ENCODE assay signal across 17 mouse cellular contexts in genomic region chr7:78778741-78779140, GRCm38 (mm10). TPM values are rescaled to one million over a fixed set of nuclear protein-coding genes. Genes with fewer than 3 reads are reported as not detected.
DNase-seq lines count a peak whose midpoint lies in the region; ATAC-seq and TF ChIP-seq lines count a peak whose summit lies in the region.
"Had no signal": no experiment of that assay in that cellular context is flagged by ENCODE, and none has a peak within 500 bp of the region (broad histone marks: within the 10 kb centered on the region; RNA-seq: fewer than 3 reads in every experiment).

No protein-coding gene starts in this region.

- no peak for TF ChIP-seq POLR2A in kidney, adult 2 months (IDR thresholded peaks at IDR 0.05; ENCODE audit: low read depth, low read length)
- TF ChIP-seq POLR2A in liver, adult 2 months (IDR thresholded peaks at IDR 0.05; ENCODE audit: extremely low read depth, insufficient read depth, low read length): no peak

- TF ChIP-seq CTCF in kidney, adult 2 months (conservative IDR thresholded peaks at IDR 0.05; ENCODE audit: insufficient read depth, insufficient read length, low read depth, low read length): no peak
- no peak for TF ChIP-seq CTCF in liver, adult 2 months (IDR thresholded peaks at IDR 0.05; ENCODE audit: low read depth, low read length)

- peak; percentile 75 for DNase-seq in kidney, adult 2 months
- DNase-seq in liver, adult 2 months (ENCODE audit: extremely low read depth, low read depth, low spot score): peak; percentile 9
- no peak for DNase-seq in liver
- peak; percentile 1 for DNase-seq in ovary, postnatal 36 days (ENCODE audit: low spot score)
- no peak for DNase-seq in ovary, postnatal 14 days (ENCODE audit: low spot score)
- DNase-seq in left cerebral cortex, adult 18-20 months (ENCODE audit: low spot score in 2 of 2): no peak
- DNase-seq: adrenal gland, adult 8-10 months; adrenal gland, postnatal 36 days; cerebellum, adult 2 months; cerebellum, postnatal 10 days; forebrain, postnatal 0 days; gastrocnemius, postnatal 14 days; heart, postnatal 36 days had no signal

- peaks cover 6% of the 10 kb centered on the region for H3K36me3 ChIP-seq in kidney, adult 2 months (ENCODE audit: control insufficient read depth, insufficient read depth, low read length)
- H3K36me3 ChIP-seq in kidney, embryonic 16.5 days (ENCODE audit: insufficient read depth, low read length): peaks cover 34% of the 10 kb centered on the region
- peaks cover 35% of the 10 kb centered on the region for H3K36me3 ChIP-seq in liver, adult 2 months (ENCODE audit: control insufficient read depth, insufficient read depth, low read length)

- no peak overlapping the region for H3K27ac ChIP-seq in kidney, adult 2 months (ENCODE audit: insufficient read depth, low read depth, low read length)
- no peak overlapping the region for H3K27ac ChIP-seq in kidney, embryonic 16.5 days (ENCODE audit: low read length)
- H3K27ac ChIP-seq in liver, adult 2 months (replicated peaks; ENCODE audit: insufficient read depth, low read depth, low read length): no peak overlapping the region
- H3K27ac ChIP-seq: embryonic facial prominence, embryonic 10.5 days; forebrain, embryonic 13.5 days; heart, embryonic 13.5 days had no signal

- WGBS in kidney, adult 2 months: 63% methylated on average over 5 of the region's 5 CpGs
- WGBS in kidney, embryonic 16.5 days: 92% methylated on average over 5 of the region's 5 CpGs
- WGBS in liver, adult 2 months: 48% methylated on average over 5 of the region's 5 CpGs

- H3K9ac ChIP-seq in kidney, embryonic 16.5 days (replicated peaks; ENCODE audit: low read length): no peak overlapping the region
- no peak overlapping the region for H3K9ac ChIP-seq in liver, adult 2 months (ENCODE audit: low read depth, low read length)
- H3K9ac ChIP-seq: forebrain, embryonic 13.5 days; forebrain, postnatal 0 days; heart, embryonic 13.5 days had no signal

- no peak overlapping the region for H3K4me2 ChIP-seq in kidney, embryonic 16.5 days (replicated peaks; ENCODE audit: low read depth, low read length)
- H3K4me2 ChIP-seq: forebrain, embryonic 13.5 days; heart, embryonic 13.5 days had no signal

- H3K27me3 ChIP-seq in kidney, adult 2 months (replicated peaks; ENCODE audit: control insufficient read depth, insufficient read depth, low read length): no peaks in the 10 kb centered on the region
- H3K27me3 ChIP-seq in kidney, embryonic 16.5 days (ENCODE audit: insufficient read depth, low read length): no peaks in the 10 kb centered on the region
- H3K27me3 ChIP-seq in liver, adult 2 months (ENCODE audit: control insufficient read depth, insufficient read depth, low read length): no peaks in the 10 kb centered on the region
- H3K27me3 ChIP-seq: forebrain, embryonic 13.5 days; heart, embryonic 13.5 days had no signal

- H3K4me3 ChIP-seq in kidney, adult 2 months (ENCODE audit: insufficient read depth, low read depth, low read length): no peak overlapping the region
- H3K4me3 ChIP-seq in kidney, embryonic 16.5 days (ENCODE audit: low read length): no peak overlapping the region
- no peak overlapping the region for H3K4me3 ChIP-seq in liver, adult 2 months (ENCODE audit: insufficient read depth, low read depth, low read length)
- H3K4me3 ChIP-seq: embryonic facial prominence, embryonic 10.5 days; forebrain, embryonic 13.5 days; heart, embryonic 13.5 days had no signal

- H3K9me3 ChIP-seq in kidney, embryonic 16.5 days (ENCODE audit: low read length): no peaks in the 10 kb centered on the region
- H3K9me3 ChIP-seq: embryonic facial prominence, embryonic 10.5 days; forebrain, embryonic 13.5 days; heart, embryonic 13.5 days had no signal

- H3K4me1 ChIP-seq in kidney, adult 2 months (ENCODE audit: control insufficient read depth, insufficient read depth, low read length): no peaks in the 10 kb centered on the region
- peaks cover 9% of the 10 kb centered on the region for H3K4me1 ChIP-seq in kidney, embryonic 16.5 days (ENCODE audit: insufficient read depth, low read length)
- H3K4me1 ChIP-seq in liver, adult 2 months (ENCODE audit: control insufficient read depth, insufficient read depth, low read length): no peaks in the 10 kb centered on the region

- H3K79me2 ChIP-seq in liver, adult 2 months (ENCODE audit: control insufficient read depth, insufficient read depth, low read length): no peaks in the 10 kb centered on the region

- ATAC-seq in kidney, embryonic 16.5 days (ENCODE audit: low FRiP score, low TSS enrichment): no peak
- ATAC-seq: forebrain, embryonic 13.5 days; forebrain, postnatal 0 days had no signal

RNA-seq across cellular contexts. Expression of gene Mrps11, which starts 4.2 kb away (rescaled TPM):
- 60.6 and 69.4 TPM in 2 replicates for polyA plus RNA-seq in kidney, adult 2 months (2012; rRNA removed)
- polyA plus RNA-seq in kidney, embryonic 16.5 days (2015; fragmentation: Nextera tagmentation; extraction: Ambion mirVana): 83.4 and 84.9 TPM in 2 replicates
- 32.4 and 35.4 TPM in 2 replicates for total RNA-seq in liver, adult 2 months (2014; rRNA removed)
- polyA plus RNA-seq in liver, adult 2 months (2012; rRNA removed): 26.4 and 27.0 TPM in 2 replicates
- 10 to 100 TPM; 38.5 to 40.1 TPM for total RNA-seq in left cerebral cortex, adult 18-20 months (2021)

RNA-seq across cellular contexts. Expression of gene Mrpl46, which starts 4.6 kb away (rescaled TPM):
- polyA plus RNA-seq in kidney, adult 2 months (2012; rRNA removed): 33.7 and 36.5 TPM in 2 replicates
- polyA plus RNA-seq in kidney, embryonic 16.5 days (2015; fragmentation: Nextera tagmentation; extraction: Ambion mirVana): 64.6 and 71.4 TPM in 2 replicates
- 23.2 and 30.2 TPM in 2 replicates for total RNA-seq in liver, adult 2 months (2014; rRNA removed)
- polyA plus RNA-seq in liver, adult 2 months (2012; rRNA removed): 18.6 and 22.7 TPM in 2 replicates
- 10 to 100 TPM; 33.7 to 35.9 TPM for total RNA-seq in left cerebral cortex, adult 18-20 months (2021)

RNA-seq across cellular contexts. Expression of gene Ntrk3, which starts 40.9 kb away (rescaled TPM):
- 9.0 and 9.7 TPM in 2 replicates for polyA plus RNA-seq in kidney, adult 2 months (2012; rRNA removed)
- 2.8 and 3.4 TPM in 2 replicates for polyA plus RNA-seq in kidney, embryonic 16.5 days (2015; fragmentation: Nextera tagmentation; extraction: Ambion mirVana)
- total RNA-seq in liver, adult 2 months (2014; rRNA removed): 0.09 and 0.27 TPM in 2 replicates
- polyA plus RNA-seq in liver, adult 2 months (2012; rRNA removed): 0.20 and 0.38 TPM in 2 replicates
- total RNA-seq in left cerebral cortex, adult 18-20 months (2021): 100 to 1,000 TPM; 136 to 143 TPM

Comparison
In these comparisons a context has a peak if more than half of its experiments do, and no peak if none do; other contexts are left out.
1. DNase-seq: peak in kidney, adult 2 months (single experiment), liver, adult 2 months (single experiment) and ovary, postnatal 36 days (single experiment); none in liver (single experiment), ovary, postnatal 14 days (single experiment) and left cerebral cortex, adult 18-20 months (0 of 2).